Mouse (Mus musculus): ENCODE measurements around the gene Clic1. TPM values are rescaled to one million over a fixed set of nuclear protein-coding genes. Genes with fewer than 3 reads are reported as not detected.

The Clic1 gene
- total RNA-seq, 2 experiments from 2014 or later, result 9.9 to 11.6 TPM

- intact Hi-C loops (cut with DNase I), result loop anchor here (1.0 kb wide), 1 partner anchor 38 kb away; no protein-coding TSS in a partner anchor
- peak; percentile 59 to 71 for DNase-seq (ENCODE audit: low spot score in 2 of 2)
Measured at GRCm38 (mm10) chr17:35058911-35059892, 9.4 kb downstream of the Clic1 start, which contains the start of gene Ddah2. Ddah2 (plus strand) TSS chr17:35059035.

- intact Hi-C loops (cut with DNase I), result no loop called here
- DNase-seq (ENCODE audit: low spot score in 2 of 2), result no peak
Measured at GRCm38 (mm10) chr17:35060071-35060470, 10.3 kb downstream of the Clic1 start.

DNA sequence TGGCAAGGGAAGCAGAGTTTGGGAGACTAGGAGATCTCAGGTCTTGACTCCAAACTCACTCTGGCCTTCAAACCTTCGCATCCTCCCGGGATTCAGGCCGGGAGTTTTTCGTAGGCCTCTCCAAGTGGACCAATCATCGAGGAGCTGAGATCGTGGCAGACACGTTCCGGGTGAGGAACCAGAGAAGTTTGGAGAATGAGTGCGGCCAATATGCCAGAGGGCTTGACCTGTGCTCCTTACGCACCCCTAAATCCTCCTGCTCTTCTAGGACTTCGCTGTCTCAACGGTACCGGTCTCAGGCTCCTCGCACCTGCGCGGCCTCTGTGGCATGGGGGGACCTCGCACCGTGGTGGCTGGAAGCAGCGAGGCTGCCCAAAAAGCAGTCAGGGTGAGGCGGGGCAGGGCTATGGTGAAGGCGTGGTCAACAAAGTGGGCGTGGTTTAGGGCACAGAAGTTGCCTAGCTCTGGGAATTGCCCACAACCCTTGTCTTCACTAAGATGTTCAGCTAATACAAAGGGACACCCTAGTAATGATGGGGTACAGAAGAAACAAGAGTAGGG, 11.1 kb downstream of the Clic1 start:
- no peak for DNase-seq (ENCODE audit: low spot score in 2 of 2)
- intact Hi-C loops (cut with DNase I), result no loop called here

DNA sequence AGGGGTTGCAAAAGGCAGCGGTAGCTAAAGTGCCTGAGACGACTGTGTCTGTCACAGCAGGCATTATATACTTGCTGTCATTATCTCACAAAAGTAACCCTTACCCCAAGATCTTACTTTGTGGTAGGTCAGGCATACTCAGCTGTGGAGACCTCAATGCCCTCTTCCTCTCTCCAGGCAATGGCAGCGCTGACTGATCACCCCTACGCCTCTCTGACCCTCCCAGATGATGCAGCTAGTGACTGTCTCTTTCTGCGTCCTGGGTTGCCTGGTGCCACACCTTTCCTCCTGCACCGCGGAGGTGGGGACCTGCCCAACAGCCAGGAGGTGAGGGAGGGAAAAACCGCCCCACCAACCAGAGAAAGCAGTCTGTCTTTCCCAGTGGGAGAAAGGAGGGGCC, 11.5 kb downstream of the Clic1 start:
- intact Hi-C loops (cut with DNase I), result no loop called here
- DNase-seq (ENCODE audit: low spot score in 2 of 2), result no peak

- intact Hi-C loops (cut with DNase I), result no loop called here
- no peak for DNase-seq (ENCODE audit: low spot score in 2 of 2)
Measured at GRCm38 (mm10) chr17:35063466-35063865, 13.7 kb downstream of the Clic1 start.

DNA sequence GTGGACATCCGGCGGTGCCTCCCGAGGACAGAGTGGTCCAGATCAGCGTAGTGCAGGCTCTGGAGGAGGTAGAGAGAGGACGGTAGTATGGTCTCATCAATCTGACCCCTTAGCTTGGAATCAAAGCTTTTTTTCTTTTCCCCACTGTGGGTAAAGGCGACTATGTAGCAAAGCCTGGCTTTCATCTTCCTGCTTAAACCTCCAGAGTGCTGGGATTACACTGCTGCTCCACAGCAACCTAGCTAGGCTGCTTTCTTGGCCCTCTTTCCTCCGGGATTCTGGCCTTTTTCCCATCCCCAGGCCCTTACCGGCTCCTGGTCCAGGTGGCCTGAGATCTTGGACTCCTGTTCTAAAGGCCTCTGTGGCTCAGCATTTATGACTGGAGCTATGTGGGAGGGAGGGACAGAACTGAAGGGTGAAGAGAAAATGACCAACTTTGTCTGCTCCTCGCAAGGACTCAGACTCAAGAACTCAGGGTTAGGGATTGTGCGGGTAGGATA, 14.7 kb downstream of the Clic1 start:
- DNase-seq (ENCODE audit: low spot score in 2 of 2), result no peak
- intact Hi-C loops (cut with DNase I), result no loop called here

GRCm38 (mm10) chr17:35064951-35065947, 15.5 kb downstream of the Clic1 start, which contains the start of gene Ly6g6c:
Ly6g6c (plus strand) TSS chr17:35065388.
- intact Hi-C loops (cut with DNase I), result no loop called here
- DNase-seq (ENCODE audit: low spot score in 2 of 2), result no peak

DNA sequence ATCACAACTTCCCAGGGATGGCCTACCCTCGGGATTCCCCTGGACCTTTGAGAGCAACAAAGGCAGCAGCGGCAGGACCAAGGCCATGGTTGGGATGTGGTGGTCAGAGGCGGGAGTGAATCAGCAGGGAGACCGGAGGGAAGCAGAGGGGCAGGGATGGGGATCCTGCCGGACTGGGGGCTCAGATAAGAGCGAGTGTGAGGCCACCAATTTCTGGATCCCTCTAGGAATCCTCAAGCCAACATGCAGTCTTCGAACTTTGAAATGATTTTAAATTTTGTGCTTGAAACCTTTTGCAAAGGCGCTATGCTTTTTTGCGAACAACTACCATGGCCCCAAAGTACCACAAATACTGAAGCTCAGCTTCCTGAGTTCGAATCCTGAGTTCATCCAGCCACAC, 16.3 kb downstream of the Clic1 start, which contains the start of gene Mpig6b:
Mpig6b (minus strand) TSS at position 101 of the 400 bp plus-strand sequence.
- no peak for DNase-seq (ENCODE audit: low spot score in 2 of 2)
- intact Hi-C loops (cut with DNase I), result no loop called here

DNA sequence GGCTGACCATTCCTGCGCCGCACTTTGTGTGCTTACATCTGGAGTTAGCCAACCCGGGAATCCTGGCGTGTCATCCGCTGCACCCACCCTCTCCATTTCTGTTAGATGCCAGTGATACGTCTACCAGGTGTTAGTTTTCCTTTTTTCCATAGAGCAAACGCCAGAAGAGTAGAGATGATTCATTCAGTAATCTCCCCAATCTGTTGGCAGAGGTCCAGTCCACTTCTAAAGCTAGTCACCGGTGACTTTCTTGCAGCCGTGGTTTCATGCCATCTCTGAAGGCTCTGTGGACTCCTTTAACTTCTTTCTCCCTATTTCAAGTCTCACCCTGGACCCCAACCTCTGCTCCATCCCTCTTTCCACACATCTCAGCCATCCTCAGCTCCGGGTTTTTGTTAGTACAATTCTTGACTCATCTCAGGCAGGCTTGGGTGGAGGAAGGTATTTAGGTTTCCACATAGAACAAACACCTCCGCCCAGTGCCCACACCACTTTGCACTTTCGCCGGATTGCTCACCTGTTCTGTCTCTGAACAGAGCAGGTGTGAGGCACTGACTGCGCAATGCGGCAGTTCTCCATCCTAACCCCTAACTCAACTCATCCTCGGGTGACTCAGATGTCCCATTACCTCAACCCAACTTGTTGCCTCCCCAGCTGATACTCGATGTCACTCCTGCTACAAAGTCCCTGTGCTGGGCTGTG, 18.6 kb downstream of the Clic1 start:
- intact Hi-C loops (cut with DNase I), result no loop called here
- DNase-seq (ENCODE audit: low spot score in 2 of 2), result peak in 1 of 2 experiments; percentile 57

- peak in 1 of 2 experiments; percentile 43 for DNase-seq (ENCODE audit: low spot score in 2 of 2)
- intact Hi-C loops (cut with DNase I), result no loop called here
Measured at GRCm38 (mm10) chr17:35070556-35071229, 20.9 kb downstream of the Clic1 start.

DNA sequence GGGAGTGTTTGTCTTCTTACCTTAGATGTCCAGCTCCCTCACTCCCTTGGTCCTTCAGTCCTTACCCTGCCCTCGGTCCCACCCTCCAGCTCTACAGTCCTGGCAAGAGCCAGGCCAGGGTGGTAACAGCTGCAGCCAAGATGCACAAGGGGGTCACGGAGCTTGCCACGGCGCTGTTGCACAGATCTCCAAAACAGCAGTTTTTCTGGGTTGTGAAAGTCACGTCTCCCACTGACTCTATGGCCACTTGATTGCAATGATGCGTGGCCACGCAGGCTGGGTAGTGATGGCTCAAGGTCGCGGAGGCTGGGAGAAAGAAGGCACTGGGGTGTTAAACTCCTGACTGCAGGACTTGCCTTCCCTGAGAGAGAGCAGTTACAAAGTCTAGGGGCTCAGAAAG, 21.7 kb downstream of the Clic1 start:
- intact Hi-C loops (cut with DNase I), result no loop called here
- DNase-seq (ENCODE audit: low spot score in 2 of 2), result no peak

GRCm38 (mm10) chr17:35074097-35074496, 24.3 kb downstream of the Clic1 start:
- intact Hi-C loops (cut with DNase I), result no loop called here
- DNase-seq (ENCODE audit: low spot score in 2 of 2), result no peak

GRCm38 (mm10) chr17:35076507-35077176, 26.9 kb downstream of the Clic1 start, which contains the start of gene Ly6g6e:
Ly6g6e (plus strand) TSS chr17:35076902.
- intact Hi-C loops (cut with DNase I), result no loop called here

GRCm38 (mm10) chr17:35077285-35077684, 27.5 kb downstream of the Clic1 start:
- no peak for DNase-seq (ENCODE audit: low spot score in 2 of 2)
- intact Hi-C loops (cut with DNase I), result no loop called here

More at GRCm38 (mm10) chr17:35076507-35077176, 26.9 kb downstream of the Clic1 start, which contains the start of gene Ly6g6e:
- no peak for DNase-seq (ENCODE audit: low spot score in 2 of 2)

GRCm38 (mm10) chr17:35077786-35078233, 28.0 kb downstream of the Clic1 start, which contains the start of gene Ly6g6d:
Ly6g6d (minus strand) TSS chr17:35078065.
- no peak for DNase-seq (ENCODE audit: low spot score in 2 of 2)
- intact Hi-C loops (cut with DNase I), result no loop called here

DNA sequence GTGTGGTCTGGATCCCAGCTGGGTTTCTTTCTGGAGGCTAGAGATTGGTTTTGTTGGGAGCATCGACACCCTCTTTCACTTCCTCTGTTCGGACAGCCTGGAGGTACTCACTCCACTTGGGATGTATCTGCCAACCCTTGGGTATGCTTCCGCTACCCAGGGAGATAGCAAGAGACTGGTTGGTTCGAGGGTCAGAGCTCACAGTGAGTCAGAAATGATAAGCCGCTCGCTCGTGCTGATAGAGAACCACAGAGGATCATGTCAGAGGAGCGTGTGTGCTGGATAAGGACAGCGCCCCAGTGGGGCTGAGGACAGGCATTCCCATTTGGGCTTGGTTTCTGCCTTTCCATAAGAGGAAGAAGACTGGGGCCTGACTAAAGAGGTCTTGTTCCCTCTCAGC, 30.0 kb downstream of the Clic1 start:
- intact Hi-C loops (cut with DNase I), result no loop called here
- no peak for DNase-seq (ENCODE audit: low spot score in 2 of 2)

- DNase-seq (ENCODE audit: low spot score in 2 of 2), result no peak
- intact Hi-C loops (cut with DNase I), result no loop called here
Measured at GRCm38 (mm10) chr17:35080248-35080647, 30.5 kb downstream of the Clic1 start.
